Mouse (Mus musculus): ENCODE results near the gene Fbxo46.

DNA sequence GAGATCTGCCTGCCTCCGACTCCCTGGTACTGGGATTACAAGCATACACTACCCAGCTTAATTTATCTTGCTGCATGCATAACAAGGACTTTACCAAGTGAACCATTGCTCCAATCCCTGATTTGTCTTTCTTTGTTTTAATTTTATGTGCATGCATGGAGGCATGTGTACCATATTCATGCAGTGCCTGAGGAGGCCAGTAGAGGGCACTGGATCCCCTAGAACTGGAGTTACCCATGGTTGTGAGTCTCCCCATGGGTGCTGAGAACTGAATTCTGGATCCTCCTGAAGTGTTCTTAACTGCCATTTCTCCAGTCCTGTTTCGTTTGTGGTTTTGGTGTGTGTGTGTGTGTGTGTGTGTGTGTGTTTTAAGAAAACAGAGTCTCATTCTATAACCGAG is 47.3 kb downstream of the Fbxo46 start:
- TF ChIP-seq CTCF (IDR thresholded peaks at IDR 0.05; ENCODE audit: insufficient read depth, low read depth, low read length), result no peak
- no peak for TF ChIP-seq POLR2A (IDR thresholded peaks at IDR 0.05; ENCODE audit: insufficient read depth, low read depth, low read length)

All from olfactory bulb, adult 2 months (tissue).